Mouse (Mus musculus) hindbrain, embryonic 15.5 days (tissue): ENCODE measurements at regions not wholly inside any gene's neighbourhood (a gene's known extent, or its start where the extent isn't known, plus 50 kb on each side); places are given as distances from the start of the nearest gene placed in this dataset.

Source experiments
- ATAC-seq: fragments of 200-750 bp; cut with Nextera tagmentation; 2 replicates; pipeline ENCODE4 v1.8.0; 2017; ENCODE audit warnings: low read depth, moderate number of reproducible peaks, moderate TSS enrichment; ENCODE audit not compliant: low FRiP score
- H3K27ac ChIP-seq: fragments of 300-500 bp; sonication (generic); replicated peaks from 2 replicates; pipeline ENCODE4 v1.5.1; 2015; ENCODE audit warnings: mild to moderate bottlenecking, inconsistent platforms
- H3K27me3 ChIP-seq: fragments of 300-500 bp; sonication (generic); 2 replicates; pipeline ENCODE4 v1.6.1; 2015; ENCODE audit warnings: control low read depth, inconsistent platforms
- H3K36me3 ChIP-seq: fragments of 300-500 bp; sonication (generic); 2 replicates; pipeline ENCODE4 v1.6.1; 2015; ENCODE audit warnings: control low read depth, inconsistent platforms
- H3K4me1 ChIP-seq: fragments of 300-500 bp; sonication (generic); replicated peaks from 2 replicates; pipeline ENCODE4 v1.6.1; 2015; ENCODE audit warnings: control low read depth, inconsistent platforms
- H3K4me2 ChIP-seq: fragments of 300-500 bp; sonication (generic); 2 replicates; pipeline ENCODE4 v1.6.1; 2015; ENCODE audit warnings: moderate library complexity, mild to moderate bottlenecking, inconsistent platforms
- H3K4me3 ChIP-seq: fragments of 300-500 bp; sonication (generic); 2 replicates; pipeline ENCODE4 v1.5.1; 2015; ENCODE audit warnings: mild to moderate bottlenecking, inconsistent platforms
- H3K9ac ChIP-seq: fragments of 300-500 bp; sonication (generic); 2 replicates; pipeline ENCODE4 v1.6.1; 2015; ENCODE audit warnings: inconsistent platforms
- H3K9me3 ChIP-seq: fragments of 300-500 bp; sonication (generic); 2 replicates; pipeline ENCODE4 v1.6.1; 2016; ENCODE audit warnings: control low read depth, inconsistent platforms
- WGBS: fragments of 180-500 bp; shearing (Covaris S2); methylation state at CpG from one replicate; pipeline ENCODE4 v1.1.7; 2015; 5-methylcytosine and 5-hydroxymethylcytosine counted together

DNA sequence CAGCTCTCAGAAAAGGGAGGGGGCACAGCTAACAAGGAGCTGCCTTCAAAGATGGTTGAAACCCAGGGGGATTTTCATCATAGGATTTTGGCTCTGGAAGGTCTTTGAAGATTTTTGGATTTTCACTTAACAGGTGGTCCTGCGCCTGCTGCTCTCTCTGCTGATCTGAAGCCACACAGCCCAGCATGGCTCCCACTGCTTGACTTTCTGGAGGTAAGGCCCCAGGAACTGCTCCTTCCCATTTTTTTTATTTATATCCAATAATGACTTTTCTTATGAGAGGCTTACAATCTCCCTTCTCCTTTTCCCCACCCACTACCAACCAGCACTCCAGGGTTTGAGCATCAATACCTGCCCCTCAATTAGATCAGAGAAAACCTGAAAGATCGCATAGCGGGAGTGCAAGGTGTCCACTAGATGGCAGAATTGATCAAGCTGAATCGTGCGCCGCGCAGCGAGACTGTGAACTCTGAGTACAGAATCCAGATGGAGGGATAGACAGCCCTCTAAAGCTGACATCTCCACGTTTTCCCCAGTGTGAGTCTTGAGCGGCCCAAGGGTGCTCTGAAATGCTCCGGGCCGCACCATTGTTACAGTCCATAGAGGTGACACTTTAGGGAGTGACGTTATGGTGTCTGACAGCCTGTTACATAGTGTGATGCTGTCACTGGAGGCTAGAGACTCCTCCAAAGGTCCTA, 194.6 kb upstream of the Ednrb start:
- Histone ChIP-seq H3K9ac (no peak overlapping the region), H3K27ac (no peak overlapping the region), H3K4me2 (peak overlapping the region; percentile 33), H3K4me3 (no peak overlapping the region), H3K9me3 (no peaks in the 10 kb centered on the region), H3K4me1 (no peaks in the 10 kb centered on the region), H3K27me3 (0 out of 2 replicates have a peak, but pooled peaks cover 3% of the 10 kb centered on the region), H3K36me3 (no peaks in the 10 kb centered on the region)
- ATAC-seq: peak; percentile 88
- WGBS: 8% methylated on average over 13 of the region's 13 CpGs

DNA sequence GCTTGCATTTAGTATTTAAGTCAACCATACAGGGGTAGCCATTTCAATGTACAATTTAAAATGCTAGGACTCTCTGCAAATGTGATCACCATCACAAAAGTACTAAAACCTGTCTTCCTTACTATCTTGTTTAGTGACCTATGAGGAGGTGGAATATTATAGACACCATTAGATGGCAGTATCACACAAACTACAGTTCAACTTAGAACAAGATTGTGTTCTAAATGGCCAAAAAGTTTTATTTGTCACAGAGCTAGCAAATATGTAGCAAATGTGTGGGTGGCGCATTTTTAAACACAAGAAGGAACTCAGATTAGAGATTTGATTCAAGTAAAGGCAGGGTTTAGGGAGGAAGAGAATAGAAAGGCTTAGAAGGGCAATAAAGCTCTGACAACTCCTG, 189.4 kb upstream of the Ednrb start:
- no peak for ATAC-seq
- Histone ChIP-seq H3K27me3 (0 out of 2 replicates have a peak, but pooled peaks cover 2% of the 10 kb centered on the region), H3K4me1 (peaks cover 10% of the 10 kb centered on the region; the same call in 1 of the 2 replicates), H3K9ac (no peak overlapping the region), H3K36me3 (no peaks in the 10 kb centered on the region), H3K9me3 (no peaks in the 10 kb centered on the region), H3K27ac (no peak overlapping the region), H3K4me2 (no peak overlapping the region), H3K4me3 (no peak overlapping the region)
- 46% methylated on average over 1 of the region's 1 CpGs for WGBS

DNA sequence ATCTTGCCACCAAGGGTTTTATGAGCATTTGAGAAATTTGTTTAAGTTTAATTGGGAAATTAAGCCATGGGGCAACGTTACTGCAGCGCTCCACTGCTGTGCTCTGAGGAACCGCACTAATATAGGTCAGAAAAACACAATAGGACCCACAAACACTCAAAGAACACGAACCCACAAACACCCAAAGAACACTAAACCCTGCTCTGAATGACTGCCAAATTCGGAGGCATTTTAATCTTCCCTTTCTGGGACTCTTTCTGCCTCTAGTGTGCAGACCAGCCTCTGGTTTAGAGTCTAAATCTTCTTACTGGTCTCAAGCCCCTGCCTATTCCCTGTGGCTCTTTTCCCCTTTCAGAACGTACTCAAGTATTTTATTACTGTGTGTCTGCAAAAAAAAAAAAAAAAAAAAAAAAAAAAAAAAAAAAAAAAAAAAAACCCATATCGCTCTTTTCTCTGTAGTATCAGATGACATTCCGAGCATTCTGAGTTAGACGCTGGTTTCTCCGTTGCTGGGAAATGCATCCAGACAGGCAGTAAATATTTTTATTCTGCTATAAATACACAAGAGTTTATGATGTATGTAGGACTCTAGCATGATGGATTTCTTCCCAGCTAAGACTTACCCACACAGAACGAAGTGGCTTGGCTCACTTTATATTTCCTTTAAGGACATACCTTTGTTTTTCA, 186.7 kb upstream of the Ednrb start:
- Histone ChIP-seq H3K9ac (no peak overlapping the region), H3K9me3 (no peaks in the 10 kb centered on the region), H3K4me3 (no peak overlapping the region), H3K4me2 (0 out of 2 replicates have a peak overlapping the region, but pooled peaks have one; percentile 13), H3K4me1 (peaks cover 16% of the 10 kb centered on the region; the same call in 1 of the 2 replicates), H3K27me3 (peaks cover 5% of the 10 kb centered on the region; the same call in 1 of the 2 replicates), H3K27ac (no peak overlapping the region), H3K36me3 (no peaks in the 10 kb centered on the region)
- WGBS: 34% methylated on average over 11 of the region's 11 CpGs
- no peak for ATAC-seq

DNA sequence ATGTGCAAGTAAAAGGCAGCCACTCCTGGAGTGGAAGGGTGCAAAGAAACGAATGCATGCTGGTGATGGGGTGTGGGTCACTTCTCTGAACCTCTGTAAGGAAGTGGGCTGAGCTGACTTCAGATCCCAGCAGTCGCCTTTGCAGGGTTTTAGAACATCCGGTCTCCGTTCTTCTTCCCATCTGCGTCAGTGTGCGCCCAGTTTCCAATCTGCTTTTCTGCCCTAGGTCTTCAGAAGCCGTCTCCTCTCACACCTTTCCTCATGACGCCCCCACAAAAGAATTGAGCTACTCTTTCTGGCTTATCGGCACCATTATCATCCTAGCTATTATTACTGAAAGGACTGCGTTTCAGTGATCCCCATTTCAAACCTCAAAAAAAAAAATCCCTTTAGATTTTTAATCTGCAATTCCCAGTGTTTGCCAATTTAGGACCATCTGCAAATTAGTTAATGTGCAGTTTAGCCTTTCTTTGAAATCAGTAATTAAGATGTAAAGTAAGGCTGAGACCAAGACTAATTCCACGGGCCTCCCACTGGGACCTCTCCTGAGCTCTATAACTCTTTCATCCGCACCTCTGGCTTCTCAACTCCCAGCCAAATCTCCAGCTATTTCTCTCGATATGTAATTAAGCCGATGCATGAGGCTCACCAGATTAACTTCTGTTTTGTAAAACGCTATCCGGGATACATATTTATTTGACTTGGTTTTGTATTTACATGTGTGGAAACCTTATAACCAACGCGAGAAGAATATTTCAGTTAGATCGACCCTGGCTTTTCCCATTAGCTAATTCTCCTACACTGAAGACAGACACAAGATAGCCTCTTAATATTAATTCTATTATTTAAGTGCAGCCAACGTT, 185.7 kb upstream of the Ednrb start:
- Histone ChIP-seq H3K4me3 (no peak overlapping the region), H3K4me1 (peaks cover 16% of the 10 kb centered on the region; the same call in 1 of the 2 replicates), H3K9ac (no peak overlapping the region), H3K27me3 (peaks cover 5% of the 10 kb centered on the region; the same call in 1 of the 2 replicates), H3K36me3 (no peaks in the 10 kb centered on the region), H3K4me2 (peak overlapping the region; percentile 29; the same call in 1 of the 2 replicates), H3K9me3 (no peaks in the 10 kb centered on the region), H3K27ac (no peak overlapping the region)
- no peak for ATAC-seq
- WGBS: 29% methylated on average over 20 of the region's 20 CpGs

DNA sequence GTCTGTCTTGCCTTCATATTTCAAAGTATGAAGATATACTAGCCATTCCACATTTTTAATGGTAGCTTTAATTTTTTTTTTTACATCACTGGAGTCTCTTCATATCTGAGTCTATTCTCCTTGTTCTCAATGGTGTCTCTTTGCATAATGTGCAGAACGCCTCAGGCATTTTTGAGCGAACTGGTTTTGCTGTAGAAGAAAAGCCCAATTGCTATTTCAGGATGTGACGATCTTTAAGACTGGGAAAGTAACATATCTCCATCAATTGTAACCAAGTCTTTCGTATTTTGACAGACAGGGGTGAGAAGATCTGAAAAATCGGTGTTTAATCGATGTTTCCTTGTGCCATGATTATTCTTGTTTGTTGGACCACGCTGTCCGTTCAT, 183.7 kb upstream of the Ednrb start:
- H3K27ac ChIP-seq: no peak overlapping the region
- H3K4me1 ChIP-seq: peaks cover 16% of the 10 kb centered on the region; the same call in 1 of the 2 replicates
- no peaks in the 10 kb centered on the region for H3K36me3 ChIP-seq
- no peak for ATAC-seq
- WGBS: 75% methylated on average over 8 of the region's 8 CpGs
- no peak overlapping the region for H3K4me3 ChIP-seq
- H3K27me3 ChIP-seq: peaks cover 5% of the 10 kb centered on the region; the same call in 1 of the 2 replicates
- peak overlapping the region; percentile 22; the same call in 1 of the 2 replicates for H3K9ac ChIP-seq
- H3K4me2 ChIP-seq: no peak overlapping the region
- H3K9me3 ChIP-seq: no peaks in the 10 kb centered on the region

DNA sequence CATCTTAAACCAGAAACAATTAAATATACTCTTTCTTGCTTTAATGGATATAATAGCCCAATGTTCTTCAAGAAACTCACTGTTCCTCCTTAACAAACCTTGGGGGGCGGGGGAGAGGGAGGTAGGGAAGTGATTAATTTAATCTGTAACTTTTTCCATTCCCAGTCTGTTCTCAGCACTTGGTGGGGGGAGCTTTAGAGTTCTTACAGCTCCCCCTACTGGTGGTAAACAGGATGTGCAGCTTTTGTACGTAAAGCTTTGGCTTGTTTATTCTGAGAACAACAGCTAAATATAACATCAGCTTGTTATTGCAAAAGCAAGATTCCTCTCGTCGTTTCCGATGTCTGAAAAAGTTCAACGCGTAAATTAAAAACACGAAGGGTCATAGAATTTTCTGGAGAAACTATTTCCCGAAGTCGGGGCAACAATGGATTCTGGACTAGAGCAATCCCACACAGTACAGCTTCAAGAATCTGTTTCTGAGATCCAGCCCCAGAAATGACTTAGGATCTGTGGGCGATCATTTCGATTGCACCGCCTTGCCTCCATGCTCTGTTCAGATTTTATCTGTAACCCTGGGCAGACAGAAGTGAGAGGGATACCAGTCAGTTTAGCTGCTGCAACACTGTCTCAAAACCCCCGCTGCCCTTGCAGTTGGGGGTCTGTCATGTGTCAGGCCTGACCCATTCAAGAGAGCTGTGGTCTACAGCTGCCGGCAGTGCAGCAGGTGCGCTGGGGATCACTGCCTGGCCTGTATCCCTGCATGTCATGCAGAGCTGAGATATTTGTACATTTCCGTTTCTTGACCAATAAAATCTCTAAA, 183.1 kb upstream of the Ednrb start:
- ATAC-seq: peak; percentile 74
- no peaks in the 10 kb centered on the region for H3K36me3 ChIP-seq
- peaks cover 16% of the 10 kb centered on the region; the same call in 1 of the 2 replicates for H3K4me1 ChIP-seq
- H3K27ac ChIP-seq: no peak overlapping the region
- H3K4me2 ChIP-seq: peak overlapping the region; percentile 41
- H3K27me3 ChIP-seq: peaks cover 5% of the 10 kb centered on the region; the same call in 1 of the 2 replicates
- no peaks in the 10 kb centered on the region for H3K9me3 ChIP-seq
- H3K9ac ChIP-seq: peak overlapping the region; percentile 22; the same call in 1 of the 2 replicates
- 20% methylated on average over 17 of the region's 17 CpGs for WGBS
- H3K4me3 ChIP-seq: 0 out of 2 replicates have a peak overlapping the region, but pooled peaks have one; percentile 5

DNA sequence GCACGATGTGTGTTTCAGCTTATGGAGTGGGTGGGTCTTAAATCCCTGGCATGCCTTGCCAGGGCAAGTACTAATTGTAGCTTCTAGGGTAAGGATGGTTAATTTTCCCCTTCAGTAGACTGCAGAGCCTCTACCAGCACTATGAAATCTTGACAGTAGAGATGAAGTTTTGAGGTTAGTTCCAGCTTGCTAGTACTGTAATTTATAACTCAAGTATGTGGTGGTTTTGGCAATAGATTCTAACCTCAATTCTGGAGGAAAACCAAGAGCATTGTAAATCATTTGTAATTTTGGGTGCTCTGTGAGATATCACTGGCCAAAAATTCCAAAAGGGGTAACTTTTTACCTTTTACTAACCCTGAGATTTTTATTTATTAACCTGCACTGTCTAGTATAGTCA, 164.3 kb upstream of the Ednrb start:
- H3K9me3 ChIP-seq: no peaks in the 10 kb centered on the region
- H3K9ac ChIP-seq: no peak overlapping the region
- H3K4me3 ChIP-seq: no peak overlapping the region
- H3K27me3 ChIP-seq: no peaks in the 10 kb centered on the region
- WGBS: 92% methylated on average over 1 of the region's 1 CpGs
- no peaks in the 10 kb centered on the region for H3K4me1 ChIP-seq
- H3K4me2 ChIP-seq: no peak overlapping the region
- ATAC-seq: no peak
- no peaks in the 10 kb centered on the region for H3K36me3 ChIP-seq
- H3K27ac ChIP-seq: no peak overlapping the region

DNA sequence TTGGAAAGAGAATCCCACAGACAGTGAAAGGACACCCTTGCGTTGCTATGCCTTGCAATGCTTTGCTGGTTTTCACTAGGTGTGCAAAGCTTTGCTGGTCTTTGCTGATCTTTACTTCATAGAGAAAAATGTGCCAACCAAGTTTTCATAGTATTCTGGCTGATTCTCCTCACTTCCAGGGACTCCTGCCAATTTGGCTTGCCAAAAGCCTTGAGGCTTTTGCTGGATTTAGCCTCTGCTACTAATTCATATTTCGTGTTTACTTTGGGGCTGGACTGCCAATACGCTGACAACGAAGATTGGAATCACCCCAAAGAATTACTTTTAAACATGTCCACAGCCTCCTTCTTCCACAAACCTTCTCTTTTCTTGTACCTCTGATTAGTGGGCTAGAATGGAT, 162.2 kb upstream of the Ednrb start:
- Histone ChIP-seq H3K36me3 (no peaks in the 10 kb centered on the region), H3K27ac (no peak overlapping the region), H3K9ac (no peak overlapping the region), H3K4me3 (no peak overlapping the region), H3K27me3 (no peaks in the 10 kb centered on the region), H3K4me1 (no peaks in the 10 kb centered on the region), H3K4me2 (no peak overlapping the region), H3K9me3 (no peaks in the 10 kb centered on the region)
- 77% methylated on average over 4 of the region's 4 CpGs for WGBS
- ATAC-seq: no peak

DNA sequence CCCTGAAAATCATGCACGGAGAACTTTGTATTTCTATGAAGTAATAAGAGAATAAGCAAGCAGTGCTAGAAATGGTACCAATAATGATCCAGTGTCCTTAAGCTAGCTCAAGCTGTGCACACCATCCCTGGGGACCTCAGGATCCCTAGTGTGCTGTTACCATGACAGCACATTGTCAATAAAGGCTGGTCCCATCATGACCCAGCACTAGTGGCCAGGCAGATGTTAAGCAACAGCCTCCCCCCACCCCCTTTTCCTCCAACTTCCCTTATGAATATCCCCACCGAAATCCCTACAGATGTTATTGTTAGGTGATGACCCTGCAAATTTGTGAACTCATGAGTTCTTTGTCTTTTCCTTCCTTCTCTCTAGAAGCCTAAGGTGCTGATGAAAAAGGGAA, 160.9 kb upstream of the Ednrb start:
- no peaks in the 10 kb centered on the region for H3K36me3 ChIP-seq
- H3K9ac ChIP-seq: no peak overlapping the region
- no peak overlapping the region for H3K27ac ChIP-seq
- H3K27me3 ChIP-seq: no peaks in the 10 kb centered on the region
- no peak overlapping the region for H3K4me2 ChIP-seq
- 79% methylated on average over 2 of the region's 2 CpGs for WGBS
- ATAC-seq: no peak
- H3K9me3 ChIP-seq: no peaks in the 10 kb centered on the region
- H3K4me1 ChIP-seq: no peaks in the 10 kb centered on the region
- no peak overlapping the region for H3K4me3 ChIP-seq

DNA sequence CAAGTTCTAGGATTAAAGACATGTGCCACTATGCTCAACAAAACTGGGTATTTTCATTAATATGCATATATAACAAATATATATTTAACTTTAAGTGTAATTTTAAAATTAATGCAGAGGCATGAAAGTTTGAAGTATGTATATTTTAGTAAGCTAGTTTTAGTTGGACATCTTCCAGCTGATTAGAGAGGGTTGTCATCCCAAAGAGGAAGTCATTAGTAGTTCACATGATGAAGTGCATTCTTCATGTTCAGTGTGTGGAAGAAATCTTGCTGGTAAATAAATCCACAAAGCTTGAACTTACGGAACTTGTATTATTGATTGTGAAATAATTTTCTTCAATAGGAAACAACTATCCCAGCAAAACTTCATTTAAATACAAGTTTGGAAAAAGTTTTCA, 158.2 kb upstream of the Ednrb start:
- Histone ChIP-seq H3K9ac (no peak overlapping the region), H3K27ac (no peak overlapping the region), H3K27me3 (no peaks in the 10 kb centered on the region), H3K9me3 (no peaks in the 10 kb centered on the region), H3K4me3 (no peak overlapping the region), H3K4me1 (no peaks in the 10 kb centered on the region), H3K4me2 (no peak overlapping the region), H3K36me3 (no peaks in the 10 kb centered on the region)
- no peak for ATAC-seq
- 64% methylated on average over 1 of the region's 1 CpGs for WGBS

DNA sequence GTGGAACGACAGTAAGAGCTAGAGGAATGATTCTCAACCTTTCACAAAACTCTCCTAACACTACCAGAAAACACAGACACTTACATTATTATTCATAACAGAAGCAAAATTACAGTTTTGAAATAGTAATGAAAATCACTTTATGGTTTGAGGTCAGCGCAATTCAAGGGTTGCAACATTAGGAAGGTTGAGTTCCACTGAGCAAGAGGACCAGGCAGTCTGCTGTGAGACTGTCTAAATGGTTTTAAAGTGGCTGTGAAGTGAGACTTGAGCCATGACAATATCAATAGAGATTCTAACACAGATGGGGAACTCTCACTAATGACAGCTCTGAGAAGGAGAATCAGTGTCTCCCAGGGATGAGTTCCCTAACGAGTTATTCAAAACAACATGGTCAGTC, 146.2 kb upstream of the Ednrb start:
- Histone ChIP-seq H3K4me3 (no peak overlapping the region), H3K9ac (no peak overlapping the region), H3K27me3 (no peaks in the 10 kb centered on the region), H3K27ac (no peak overlapping the region), H3K4me2 (no peak overlapping the region), H3K4me1 (no peaks in the 10 kb centered on the region), H3K36me3 (no peaks in the 10 kb centered on the region), H3K9me3 (no peaks in the 10 kb centered on the region)
- WGBS: 83% methylated on average over 3 of the region's 3 CpGs
- no peak for ATAC-seq
